Mouse (Mus musculus) brown adipose tissue, adult 24 weeks (tissue): ENCODE measurements around the gene Ppp5c. TPM values are rescaled to one million over a fixed set of nuclear protein-coding genes. Genes with fewer than 3 reads are reported as not detected.

Experiments
- H3K27ac ChIP-seq: fragments of 200-500 bp; replicated peaks from 2 replicates; pipeline ENCODE4 v1.5.1; 2012; ENCODE audit warnings: low read depth, mild to moderate bottlenecking, low read length
- H3K4me1 ChIP-seq: fragments of 200-500 bp; 2 replicates; pipeline ENCODE4 v1.6.1; 2012; ENCODE audit warnings: low read length, mixed read lengths; ENCODE audit not compliant: control insufficient read depth, insufficient read depth, insufficient read length
- H3K4me3 ChIP-seq: fragments of 200-500 bp; 2 replicates; pipeline ENCODE4 v1.5.1; 2012; ENCODE audit warnings: low read depth, mild to moderate bottlenecking, low read length, moderate library complexity; ENCODE audit not compliant: insufficient read depth
- polyA plus RNA-seq: library from polyadenylated mRNA; stranded (reverse); fragments of >200 nt; gene quantifications from 2 replicates; pipeline ENCODE4 v1.2.4, GENCODE M21; 2012; ENCODE audit not compliant: missing spikeins, insufficient read depth, insufficient read length

Gene Ppp5c
- polyA plus RNA-seq, 1 experiment, result 41.0 TPM

DNA sequence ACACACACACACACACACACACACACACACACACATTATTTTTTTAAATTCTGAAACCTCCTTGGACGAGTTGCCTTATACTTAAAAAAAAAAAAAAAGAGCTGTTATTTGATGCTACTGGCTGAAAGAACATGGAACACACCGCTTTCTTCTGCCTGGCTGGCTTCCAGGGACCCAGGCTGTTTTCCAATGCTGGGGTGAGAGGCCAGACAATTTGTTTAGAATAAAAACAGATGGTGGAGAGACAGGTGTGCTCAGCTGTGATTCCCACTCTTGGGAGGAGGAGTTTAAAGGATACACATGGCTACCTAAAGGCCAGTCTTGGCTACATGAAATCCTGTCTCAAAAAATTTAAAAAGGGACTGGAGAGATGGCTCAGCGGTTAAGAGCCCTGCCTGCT lies 39.3 kb downstream of the Ppp5c start:
- Histone ChIP-seq H3K4me1 (peaks cover 8% of the 10 kb centered on the region), H3K27ac (no peak overlapping the region), H3K4me3 (no peak overlapping the region)

DNA sequence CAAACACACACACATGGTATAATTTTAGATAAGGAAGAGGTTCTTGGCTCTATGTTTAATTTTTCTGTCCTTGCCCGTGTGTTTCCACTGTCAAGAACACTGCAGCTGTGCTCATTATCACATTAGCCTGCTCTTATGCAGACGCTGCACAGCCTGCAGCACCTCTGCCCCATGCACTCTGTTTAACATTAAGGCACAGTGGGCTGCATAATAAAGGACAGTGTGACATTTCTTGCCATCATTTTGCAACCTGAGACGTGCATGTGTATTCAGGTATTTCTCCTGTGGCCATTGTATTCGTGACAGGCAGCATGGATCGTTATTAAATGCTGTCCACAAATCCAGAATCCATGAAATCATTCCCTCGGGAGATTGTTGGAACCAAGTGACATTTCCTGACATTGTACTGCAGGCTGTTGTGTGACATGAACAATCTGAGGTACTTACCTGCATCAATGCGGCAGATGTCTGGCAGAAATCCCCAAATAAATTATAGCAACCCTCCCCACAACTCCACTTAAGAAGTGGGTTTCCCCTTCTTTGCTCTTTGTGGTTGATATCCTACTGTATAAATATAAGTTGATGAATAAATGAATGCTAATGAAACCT lies 40.1 kb downstream of the Ppp5c start:
- Histone ChIP-seq H3K27ac (no peak overlapping the region), H3K4me3 (no peak overlapping the region), H3K4me1 (peaks cover 8% of the 10 kb centered on the region)

GRCm38 (mm10) chr7:16982859-16983568 lies 44.7 kb downstream of the Ppp5c start, which contains the start of gene Gm42372:
TSS of gene Gm42372 (plus strand) at chr7:16983086.
- H3K27ac ChIP-seq, result no peak within 1 kb of the TSS
- H3K4me3 ChIP-seq, result no peak within 1 kb of the TSS
- peaks cover 6% of the 10 kb centered on the region for H3K4me1 ChIP-seq

DNA sequence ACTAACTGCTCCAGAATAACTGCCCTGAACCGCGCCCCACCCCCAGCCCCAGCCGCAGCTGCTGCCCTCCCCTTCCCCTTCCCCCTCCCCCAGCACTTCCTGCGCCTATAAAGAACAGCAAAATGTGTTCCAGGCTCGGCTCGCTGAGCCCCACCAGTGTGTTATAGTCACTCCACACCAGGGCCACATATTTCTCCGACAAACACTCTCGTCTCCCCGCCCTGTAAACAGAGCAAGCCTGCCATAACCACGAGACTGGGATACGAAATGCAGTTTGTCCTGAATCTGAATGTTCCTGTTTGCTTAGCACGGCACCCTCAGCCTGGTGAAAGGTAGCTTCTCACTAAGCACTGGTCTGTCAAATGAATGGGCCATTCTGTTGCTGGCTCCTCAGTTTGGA lies 47.4 kb downstream of the Ppp5c start:
- no peaks in the 10 kb centered on the region for H3K4me1 ChIP-seq
- H3K4me3 ChIP-seq, result peak overlapping the region; percentile 39
- H3K27ac ChIP-seq, result no peak overlapping the region

GRCm38 (mm10) chr7:16978593-16978992 lies 49.1 kb downstream of the Ppp5c start:
- Histone ChIP-seq H3K4me3 (no peak overlapping the region), H3K27ac (no peak overlapping the region), H3K4me1 (no peaks in the 10 kb centered on the region)

- no peak overlapping the region for H3K27ac ChIP-seq
- H3K4me1 ChIP-seq, result no peaks in the 10 kb centered on the region
- H3K4me3 ChIP-seq, result no peak overlapping the region
Measured at GRCm38 (mm10) chr7:16978173-16978572, 49.6 kb downstream of the Ppp5c start.

DNA sequence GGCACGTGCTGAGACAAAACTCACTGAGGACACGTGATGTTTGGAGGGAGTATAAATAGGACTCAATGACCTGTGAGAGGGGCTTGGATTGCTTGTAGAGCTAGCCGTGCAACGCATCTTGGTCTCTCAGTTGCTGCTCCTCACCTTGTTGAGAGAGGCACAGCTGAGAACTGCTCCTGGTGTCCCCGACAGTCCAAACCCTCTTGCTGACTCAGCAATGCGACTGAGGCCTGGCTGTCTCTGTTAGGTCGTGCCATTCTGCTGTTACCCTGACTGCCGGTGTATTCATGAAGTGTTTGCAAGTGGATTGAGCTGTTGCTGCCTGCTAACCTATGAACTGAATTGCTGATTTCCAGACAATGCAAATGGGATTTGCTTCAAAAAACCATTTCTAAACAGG lies 51.4 kb downstream of the Ppp5c start:
- Histone ChIP-seq H3K27ac (no peak overlapping the region), H3K4me1 (no peaks in the 10 kb centered on the region), H3K4me3 (no peak overlapping the region)

DNA sequence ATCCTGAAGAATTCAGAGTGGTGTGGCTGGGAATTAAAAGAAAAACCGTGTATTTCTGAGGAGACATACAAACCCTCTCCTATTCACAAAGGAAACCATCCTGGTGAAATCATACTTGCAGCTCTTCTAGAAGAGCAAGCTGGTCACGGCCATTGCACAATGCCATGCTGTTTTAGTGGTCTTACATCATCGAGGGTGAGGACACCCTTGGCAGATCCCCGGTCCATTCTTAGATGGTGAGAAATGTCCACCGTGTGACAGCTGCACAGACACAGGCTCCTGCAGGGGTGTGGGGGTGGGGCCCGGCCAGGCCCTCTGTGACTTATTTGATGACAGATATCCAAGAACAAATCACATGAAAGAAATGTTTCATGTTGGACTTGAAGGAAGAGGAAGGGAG lies 53.7 kb downstream of the Ppp5c start:
- Histone ChIP-seq H3K27ac (no peak overlapping the region), H3K4me1 (no peaks in the 10 kb centered on the region), H3K4me3 (no peak overlapping the region)

- H3K4me1 ChIP-seq, result no peaks in the 10 kb centered on the region
- H3K27ac ChIP-seq, result no peak overlapping the region
- no peak overlapping the region for H3K4me3 ChIP-seq
Measured at GRCm38 (mm10) chr7:16971160-16971559, 56.6 kb downstream of the Ppp5c start.

GRCm38 (mm10) chr7:16968414-16968813 lies 59.3 kb downstream of the Ppp5c start:
- no peak overlapping the region for H3K27ac ChIP-seq
- no peak overlapping the region for H3K4me3 ChIP-seq
- H3K4me1 ChIP-seq, result no peaks in the 10 kb centered on the region

GRCm38 (mm10) chr7:16961678-16962077 lies 66.0 kb downstream of the Ppp5c start:
- no peak overlapping the region for H3K4me3 ChIP-seq
- H3K4me1 ChIP-seq, result no peaks in the 10 kb centered on the region
- H3K27ac ChIP-seq, result no peak overlapping the region

DNA sequence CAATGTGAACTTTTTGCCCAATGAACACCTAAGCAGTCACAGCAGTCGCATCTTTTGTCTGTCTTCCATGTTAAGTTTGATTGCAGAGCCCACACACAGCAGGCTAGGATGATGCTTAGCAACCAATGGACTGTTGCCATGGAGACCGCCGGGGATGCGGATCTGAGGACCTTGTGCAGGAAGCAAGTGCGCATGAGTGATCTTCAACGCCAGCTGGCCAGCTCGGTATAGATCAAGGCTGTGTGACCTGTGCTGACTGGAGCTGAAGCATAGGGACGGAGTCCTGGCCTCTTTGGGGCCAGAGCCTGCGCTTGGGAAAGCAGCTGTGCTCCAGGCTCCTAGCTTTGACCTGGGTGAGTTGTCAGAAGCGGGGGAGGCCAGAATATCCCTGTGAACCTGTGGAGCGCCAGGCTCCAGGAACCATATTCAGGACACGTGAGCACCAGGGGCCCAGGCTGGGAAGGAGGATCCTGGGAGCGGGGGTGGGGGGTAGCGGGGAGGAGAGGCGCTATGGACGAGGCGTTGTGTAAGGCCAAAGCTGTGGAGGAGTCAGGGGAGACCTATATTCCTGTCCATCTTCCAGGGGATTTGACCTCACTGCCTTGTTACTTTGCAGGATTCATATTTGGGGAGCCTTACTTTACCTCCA lies 68.1 kb downstream of the Ppp5c start, which contains the start of gene Pnmal1:
Pnmal1 (plus strand) TSS at position 141 of the 649 bp plus-strand sequence.
- H3K4me1 ChIP-seq, result no peaks in the 10 kb centered on the region
- H3K4me3 ChIP-seq, result no peak within 1 kb of the TSS
- no peak within 1 kb of the TSS for H3K27ac ChIP-seq

- Histone ChIP-seq H3K4me3 (no peak overlapping the region), H3K4me1 (no peaks in the 10 kb centered on the region), H3K27ac (no peak overlapping the region)
Measured at GRCm38 (mm10) chr7:16956410-16957265, 71.1 kb downstream of the Ppp5c start.

- H3K4me1 ChIP-seq, result no peaks in the 10 kb centered on the region
- no peak overlapping the region for H3K27ac ChIP-seq
- no peak overlapping the region for H3K4me3 ChIP-seq
Measured at GRCm38 (mm10) chr7:16955712-16956111, 72.0 kb downstream of the Ppp5c start.
